Mouse (Mus musculus): ENCODE measurements around the gene Chst14. TPM values are rescaled to one million over a fixed set of nuclear protein-coding genes. Genes with fewer than 3 reads are reported as not detected.

Chst14 gene
- polyA plus RNA-seq, 1 experiment = 1.0 TPM

- TF ChIP-seq POLR2A (IDR thresholded peaks at IDR 0.05; ENCODE audit: control insufficient read depth, low read depth, low read length) (no peak), CTCF (IDR thresholded peaks at IDR 0.05; ENCODE audit: control insufficient read depth, insufficient read depth, insufficient replicate concordance, low read depth, low read length) (no peak)
- H3K4me1 ChIP-seq (ENCODE audit: control insufficient read depth, insufficient read depth, low read length) = no peaks in the 10 kb centered on the region
- no peaks in the 10 kb centered on the region for H3K36me3 ChIP-seq (ENCODE audit: control insufficient read depth, insufficient read depth, low read length)
These were observed 22.5 kb downstream of the Chst14 start for GRCm38 (mm10) chr2:118948818-118949217.

GRCm38 (mm10) chr2:118949699-118950098, 23.4 kb downstream of the Chst14 start:
- H3K4me3 ChIP-seq (ENCODE audit: control insufficient read depth, low read depth, low read length) = no peak overlapping the region
- no peaks in the 10 kb centered on the region for H3K27me3 ChIP-seq (ENCODE audit: control insufficient read depth, insufficient read depth, low read length)
- H3K4me1 ChIP-seq (ENCODE audit: control insufficient read depth, insufficient read depth, low read length) = no peaks in the 10 kb centered on the region
- TF ChIP-seq POLR2A (IDR thresholded peaks at IDR 0.05; ENCODE audit: control insufficient read depth, low read depth, low read length) = no peak
- no peaks in the 10 kb centered on the region for H3K36me3 ChIP-seq (ENCODE audit: control insufficient read depth, insufficient read depth, low read length)
- no peak overlapping the region for H3K27ac ChIP-seq (ENCODE audit: control insufficient read depth, insufficient read depth, low read depth, low read length)

More at GRCm38 (mm10) chr2:118948818-118949217, 22.5 kb downstream of the Chst14 start:
- no peak overlapping the region for H3K27ac ChIP-seq (ENCODE audit: control insufficient read depth, insufficient read depth, low read depth, low read length)
- H3K4me3 ChIP-seq (ENCODE audit: control insufficient read depth, low read depth, low read length) = no peak overlapping the region
- H3K27me3 ChIP-seq (ENCODE audit: control insufficient read depth, insufficient read depth, low read length) = no peaks in the 10 kb centered on the region

- H3K4me3 ChIP-seq (ENCODE audit: control insufficient read depth, low read depth, low read length) = no peak overlapping the region
- H3K27ac ChIP-seq (ENCODE audit: control insufficient read depth, insufficient read depth, low read depth, low read length) = no peak overlapping the region
- H3K27me3 ChIP-seq (ENCODE audit: control insufficient read depth, insufficient read depth, low read length) = no peaks in the 10 kb centered on the region
- H3K4me1 ChIP-seq (ENCODE audit: control insufficient read depth, insufficient read depth, low read length) = no peaks in the 10 kb centered on the region
- no peaks in the 10 kb centered on the region for H3K36me3 ChIP-seq (ENCODE audit: control insufficient read depth, insufficient read depth, low read length)
- TF ChIP-seq POLR2A (IDR thresholded peaks at IDR 0.05; ENCODE audit: control insufficient read depth, low read depth, low read length) (no peak), CTCF (IDR thresholded peaks at IDR 0.05; ENCODE audit: control insufficient read depth, insufficient read depth, insufficient replicate concordance, low read depth, low read length) (no peak)
These were observed 30.2 kb downstream of the Chst14 start for GRCm38 (mm10) chr2:118956497-118956896.

- Histone ChIP-seq H3K4me3 (ENCODE audit: control insufficient read depth, low read depth, low read length) (no peak overlapping the region), H3K27ac (ENCODE audit: control insufficient read depth, insufficient read depth, low read depth, low read length) (no peak overlapping the region), H3K36me3 (ENCODE audit: control insufficient read depth, insufficient read depth, low read length) (no peaks in the 10 kb centered on the region), H3K4me1 (ENCODE audit: control insufficient read depth, insufficient read depth, low read length) (no peaks in the 10 kb centered on the region), H3K27me3 (ENCODE audit: control insufficient read depth, insufficient read depth, low read length) (no peaks in the 10 kb centered on the region)
- TF ChIP-seq CTCF (IDR thresholded peaks at IDR 0.05; ENCODE audit: control insufficient read depth, insufficient read depth, insufficient replicate concordance, low read depth, low read length) (no peak), POLR2A (IDR thresholded peaks at IDR 0.05; ENCODE audit: control insufficient read depth, low read depth, low read length) (no peak)
These were observed 33.3 kb downstream of the Chst14 start for GRCm38 (mm10) chr2:118959644-118960043.

- TF ChIP-seq POLR2A (IDR thresholded peaks at IDR 0.05; ENCODE audit: control insufficient read depth, low read depth, low read length) (no peak), CTCF (IDR thresholded peaks at IDR 0.05; ENCODE audit: control insufficient read depth, insufficient read depth, insufficient replicate concordance, low read depth, low read length) (no peak)
- no peaks in the 10 kb centered on the region for H3K4me1 ChIP-seq (ENCODE audit: control insufficient read depth, insufficient read depth, low read length)
- no peak overlapping the region for H3K27ac ChIP-seq (ENCODE audit: control insufficient read depth, insufficient read depth, low read depth, low read length)
- no peak overlapping the region for H3K4me3 ChIP-seq (ENCODE audit: control insufficient read depth, low read depth, low read length)
- H3K36me3 ChIP-seq (ENCODE audit: control insufficient read depth, insufficient read depth, low read length) = no peaks in the 10 kb centered on the region
- H3K27me3 ChIP-seq (ENCODE audit: control insufficient read depth, insufficient read depth, low read length) = no peaks in the 10 kb centered on the region
These were observed 34.1 kb downstream of the Chst14 start for GRCm38 (mm10) chr2:118960413-118960812.

GRCm38 (mm10) chr2:118961546-118961945, 35.2 kb downstream of the Chst14 start:
- Histone ChIP-seq H3K27me3 (ENCODE audit: control insufficient read depth, insufficient read depth, low read length) (no peaks in the 10 kb centered on the region), H3K4me1 (ENCODE audit: control insufficient read depth, insufficient read depth, low read length) (no peaks in the 10 kb centered on the region), H3K27ac (ENCODE audit: control insufficient read depth, insufficient read depth, low read depth, low read length) (no peak overlapping the region), H3K36me3 (ENCODE audit: control insufficient read depth, insufficient read depth, low read length) (no peaks in the 10 kb centered on the region), H3K4me3 (ENCODE audit: control insufficient read depth, low read depth, low read length) (no peak overlapping the region)
- no peak for TF ChIP-seq POLR2A (IDR thresholded peaks at IDR 0.05; ENCODE audit: control insufficient read depth, low read depth, low read length)
- no peak for TF ChIP-seq CTCF (IDR thresholded peaks at IDR 0.05; ENCODE audit: control insufficient read depth, insufficient read depth, insufficient replicate concordance, low read depth, low read length)

- Histone ChIP-seq H3K36me3 (ENCODE audit: control insufficient read depth, insufficient read depth, low read length) (no peaks in the 10 kb centered on the region), H3K4me3 (ENCODE audit: control insufficient read depth, low read depth, low read length) (no peak overlapping the region), H3K4me1 (ENCODE audit: control insufficient read depth, insufficient read depth, low read length) (no peaks in the 10 kb centered on the region), H3K27ac (ENCODE audit: control insufficient read depth, insufficient read depth, low read depth, low read length) (no peak overlapping the region), H3K27me3 (ENCODE audit: control insufficient read depth, insufficient read depth, low read length) (no peaks in the 10 kb centered on the region)
- no peak for TF ChIP-seq CTCF (IDR thresholded peaks at IDR 0.05; ENCODE audit: control insufficient read depth, insufficient read depth, insufficient replicate concordance, low read depth, low read length)
- no peak for TF ChIP-seq POLR2A (IDR thresholded peaks at IDR 0.05; ENCODE audit: control insufficient read depth, low read depth, low read length)
These were observed 36.8 kb downstream of the Chst14 start for GRCm38 (mm10) chr2:118963007-118963675.

GRCm38 (mm10) chr2:118963676-118964012, 37.3 kb downstream of the Chst14 start:
- no peak for TF ChIP-seq CTCF (IDR thresholded peaks at IDR 0.05; ENCODE audit: control insufficient read depth, insufficient read depth, insufficient replicate concordance, low read depth, low read length)
- no peak for TF ChIP-seq POLR2A (IDR thresholded peaks at IDR 0.05; ENCODE audit: control insufficient read depth, low read depth, low read length)
- no peaks in the 10 kb centered on the region for H3K4me1 ChIP-seq (ENCODE audit: control insufficient read depth, insufficient read depth, low read length)
- no peaks in the 10 kb centered on the region for H3K36me3 ChIP-seq (ENCODE audit: control insufficient read depth, insufficient read depth, low read length)
- H3K27me3 ChIP-seq (ENCODE audit: control insufficient read depth, insufficient read depth, low read length) = no peaks in the 10 kb centered on the region
- H3K4me3 ChIP-seq (ENCODE audit: control insufficient read depth, low read depth, low read length) = no peak overlapping the region
- H3K27ac ChIP-seq (ENCODE audit: control insufficient read depth, insufficient read depth, low read depth, low read length) = no peak overlapping the region
